Mouse (Mus musculus): ENCODE measurements at regions not wholly inside any gene's neighbourhood (a gene's known extent, or its start where the extent isn't known, plus 50 kb on each side); places are given as distances from the start of the nearest gene placed in this dataset.

- no peaks in the 10 kb centered on the region for H3K36me3 ChIP-seq (replicated peaks)
- 87% methylated on average over 3 of the region's 3 CpGs for WGBS
Measured at GRCm38 (mm10) chr13:32530926-32531512, 192.5 kb upstream of the Gmds start.

GRCm38 (mm10) chr13:32518611-32519344, 180.2 kb upstream of the Gmds start:
- Histone ChIP-seq H3K4me1 (peaks cover 4% of the 10 kb centered on the region; the same call in 1 of the 2 replicates), H3K36me3 (replicated peaks) (no peaks in the 10 kb centered on the region), H3K9me3 (no peaks in the 10 kb centered on the region), H3K27me3 (ENCODE audit: poor library complexity, severe bottlenecking) (no peaks in the 10 kb centered on the region), H3K4me3 (no peak overlapping the region), H3K27ac (no peak overlapping the region)
- DNase-seq (ENCODE audit: extremely low spot score, low spot score) = no peak
- WGBS = 81% methylated on average over 16 of the region's 16 CpGs

More at GRCm38 (mm10) chr13:32530926-32531512, 192.5 kb upstream of the Gmds start:
- no peak for DNase-seq (ENCODE audit: extremely low spot score, low spot score)
- Histone ChIP-seq H3K27me3 (ENCODE audit: poor library complexity, severe bottlenecking) (no peaks in the 10 kb centered on the region), H3K9me3 (no peaks in the 10 kb centered on the region), H3K27ac (no peak overlapping the region), H3K4me1 (no peaks in the 10 kb centered on the region; the same call in 1 of the 2 replicates), H3K4me3 (no peak overlapping the region)

- Histone ChIP-seq H3K4me1 (peaks cover 4% of the 10 kb centered on the region; the same call in 1 of the 2 replicates), H3K27me3 (ENCODE audit: poor library complexity, severe bottlenecking) (no peaks in the 10 kb centered on the region), H3K27ac (no peak overlapping the region), H3K9me3 (no peaks in the 10 kb centered on the region), H3K4me3 (no peak overlapping the region), H3K36me3 (replicated peaks) (no peaks in the 10 kb centered on the region)
- WGBS = 87% methylated on average over 8 of the region's 8 CpGs
- DNase-seq (ENCODE audit: extremely low spot score, low spot score) = no peak
Measured at GRCm38 (mm10) chr13:32517514-32517913, 179.0 kb upstream of the Gmds start.

DNA sequence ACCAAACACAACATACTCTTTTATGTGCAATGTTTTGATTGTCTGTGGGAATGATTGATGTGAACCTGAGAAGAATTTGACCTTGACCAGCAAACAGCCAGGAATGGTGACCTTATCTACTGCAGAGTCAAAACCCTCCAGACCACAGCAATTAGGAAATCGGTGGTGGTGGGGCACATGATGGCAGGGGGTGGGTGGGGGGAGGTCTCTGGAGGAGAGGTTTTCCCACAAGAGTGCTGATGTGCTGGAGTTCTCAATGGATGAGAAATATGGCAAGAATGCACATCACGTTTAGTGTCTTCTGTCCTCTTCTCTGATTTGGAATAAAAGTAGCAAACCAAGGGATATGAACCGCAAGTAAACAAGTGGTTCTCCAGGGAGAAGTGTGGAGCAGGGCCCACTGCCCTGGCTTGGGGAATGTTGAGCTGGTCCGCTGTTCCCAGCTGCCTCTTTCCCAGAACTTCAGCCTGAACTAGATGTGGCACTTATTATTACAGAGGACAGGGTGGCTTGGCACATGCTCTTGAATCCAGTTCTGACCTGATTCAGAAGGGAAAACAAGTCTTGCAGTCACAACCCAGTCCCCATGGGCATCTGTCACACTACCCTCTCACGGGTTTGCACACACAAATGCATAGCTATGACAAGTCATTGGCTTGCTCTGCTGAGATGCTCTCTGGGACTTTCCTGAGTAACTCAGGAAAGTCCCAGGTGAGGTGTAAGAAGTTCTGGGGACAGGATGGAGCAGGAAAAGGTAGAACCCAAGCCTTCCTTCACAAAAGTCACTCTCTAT, 170.9 kb upstream of the Gmds start:
- H3K9me3 ChIP-seq = no peaks in the 10 kb centered on the region
- H3K27ac ChIP-seq = no peak overlapping the region
- H3K27me3 ChIP-seq (ENCODE audit: poor library complexity, severe bottlenecking) = no peaks in the 10 kb centered on the region
- H3K4me1 ChIP-seq = peaks cover 7% of the 10 kb centered on the region; the same call in 1 of the 2 replicates
- 77% methylated on average over 5 of the region's 5 CpGs for WGBS
- H3K4me3 ChIP-seq = no peak overlapping the region
- no peaks in the 10 kb centered on the region for H3K36me3 ChIP-seq (replicated peaks)
- no peak for DNase-seq (ENCODE audit: extremely low spot score, low spot score)

DNA sequence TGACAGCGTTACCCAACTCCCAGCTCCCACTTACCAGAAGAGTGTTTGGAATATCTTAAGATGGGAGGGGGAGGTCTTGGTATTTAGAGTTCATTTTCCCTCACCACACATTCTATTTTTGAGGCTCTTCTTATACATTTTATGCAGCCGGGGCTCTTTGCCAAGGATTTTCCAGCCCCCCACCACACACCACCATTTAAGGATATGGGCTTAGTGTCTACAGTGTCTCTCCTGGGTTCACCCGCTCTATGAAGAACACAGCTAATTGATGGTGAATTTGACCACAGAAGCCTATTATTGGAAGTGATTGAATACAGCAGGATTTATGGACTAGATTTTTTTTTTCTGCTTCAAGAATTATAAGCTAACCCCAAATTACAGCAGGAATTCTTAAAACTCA, 169.9 kb upstream of the Gmds start:
- no peak overlapping the region for H3K27ac ChIP-seq
- no peaks in the 10 kb centered on the region for H3K27me3 ChIP-seq (ENCODE audit: poor library complexity, severe bottlenecking)
- whole genome bisulfite sequencing = 90% methylated on average over 3 of the region's 3 CpGs
- no peaks in the 10 kb centered on the region for H3K36me3 ChIP-seq (replicated peaks)
- H3K4me1 ChIP-seq = peaks cover 7% of the 10 kb centered on the region; the same call in 1 of the 2 replicates
- no peaks in the 10 kb centered on the region for H3K9me3 ChIP-seq
- no peak for DNase-seq (ENCODE audit: extremely low spot score, low spot score)
- H3K4me3 ChIP-seq = no peak overlapping the region

DNA sequence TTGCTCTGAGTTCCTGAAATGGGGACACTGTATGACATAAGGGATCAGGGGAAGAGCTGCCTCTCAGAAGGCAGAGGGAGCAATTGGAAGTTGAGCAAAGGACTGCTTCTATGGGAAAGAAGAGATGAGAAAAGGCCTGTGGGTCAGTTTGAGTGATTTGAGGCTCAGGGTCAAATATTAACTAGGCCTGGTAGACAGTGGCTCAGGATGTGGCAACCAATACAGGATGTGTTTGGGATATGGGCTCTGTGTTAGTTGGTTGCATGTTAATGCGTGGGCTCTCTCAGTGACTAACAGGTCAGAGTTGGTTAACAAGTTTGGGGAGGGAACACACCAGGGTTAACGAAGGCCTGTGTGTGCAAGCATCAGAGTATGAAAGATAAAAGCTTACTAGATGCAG, 169.3 kb upstream of the Gmds start:
- Histone ChIP-seq H3K4me1 (peaks cover 7% of the 10 kb centered on the region; the same call in 1 of the 2 replicates), H3K27ac (no peak overlapping the region)
- DNase-seq (ENCODE audit: extremely low spot score, low spot score) = no peak

DNA sequence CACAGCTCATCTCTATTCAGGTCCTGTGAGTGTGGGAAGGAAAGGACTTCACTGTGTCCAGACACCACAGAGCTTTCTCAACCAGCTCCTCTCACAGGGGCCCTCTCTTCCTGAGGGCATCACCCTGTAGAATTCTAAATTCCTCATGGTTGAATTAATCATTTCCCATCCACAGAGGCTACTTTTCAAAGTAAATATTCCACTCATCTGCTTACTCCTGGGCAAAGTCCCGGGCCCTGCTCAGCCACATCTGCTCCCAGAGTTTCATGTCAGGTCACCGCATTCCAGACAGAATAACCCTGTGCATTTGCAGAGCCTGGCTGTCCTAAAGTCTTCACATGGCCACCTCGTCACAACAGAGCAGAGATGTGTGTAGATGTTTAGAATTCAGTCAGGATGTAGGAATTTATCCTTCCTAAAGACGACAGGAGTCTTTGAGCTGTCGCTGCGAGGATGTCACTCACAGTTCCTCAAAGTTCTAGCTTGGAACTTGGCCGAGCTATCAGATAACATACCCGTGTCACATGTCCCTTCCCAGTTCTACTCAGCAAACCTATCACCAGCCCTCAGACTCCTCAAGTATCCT, 159.8 kb upstream of the Gmds start:
- no peaks in the 10 kb centered on the region for H3K9me3 ChIP-seq
- peaks cover 8% of the 10 kb centered on the region; the same call in 1 of the 2 replicates for H3K4me1 ChIP-seq
- no peak overlapping the region for H3K4me3 ChIP-seq
- H3K36me3 ChIP-seq (replicated peaks) = no peaks in the 10 kb centered on the region
- WGBS = 76% methylated on average over 8 of the region's 8 CpGs
- H3K27ac ChIP-seq = no peak overlapping the region
- no peak for DNase-seq (ENCODE audit: extremely low spot score, low spot score)
- no peaks in the 10 kb centered on the region for H3K27me3 ChIP-seq (ENCODE audit: poor library complexity, severe bottlenecking)

More for the DNA sequence above, 169.3 kb upstream of the Gmds start:
- Histone ChIP-seq H3K9me3 (no peaks in the 10 kb centered on the region), H3K4me3 (no peak overlapping the region), H3K36me3 (replicated peaks) (no peaks in the 10 kb centered on the region), H3K27me3 (ENCODE audit: poor library complexity, severe bottlenecking) (no peaks in the 10 kb centered on the region)
- WGBS = 82% methylated on average over 2 of the region's 2 CpGs

DNA sequence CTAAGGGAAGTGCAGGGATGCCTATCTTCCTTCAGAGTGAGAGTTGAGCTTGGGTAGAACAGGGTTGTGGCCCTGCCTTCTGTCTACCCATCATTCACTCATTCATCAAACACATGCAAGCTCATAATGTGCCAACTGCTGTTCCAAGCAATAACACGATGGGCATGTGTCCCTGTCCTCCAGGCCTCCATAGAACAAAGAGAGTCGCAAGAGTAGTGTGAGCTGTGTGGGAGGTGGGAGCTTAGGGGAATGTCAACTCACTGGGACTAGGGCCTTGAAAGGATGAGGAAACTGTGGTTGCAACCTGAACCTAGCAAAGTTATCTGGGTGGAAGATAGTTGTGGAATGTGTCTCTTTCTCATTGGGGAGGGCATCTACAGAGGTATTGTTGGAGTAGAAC, 157.7 kb upstream of the Gmds start:
- 91% methylated on average over 2 of the region's 2 CpGs for WGBS
- peaks cover 8% of the 10 kb centered on the region; the same call in 1 of the 2 replicates for H3K4me1 ChIP-seq
- no peak overlapping the region for H3K27ac ChIP-seq
- no peak for DNase-seq (ENCODE audit: extremely low spot score, low spot score)
- H3K4me3 ChIP-seq = no peak overlapping the region
- H3K27me3 ChIP-seq (ENCODE audit: poor library complexity, severe bottlenecking) = no peaks in the 10 kb centered on the region
- H3K36me3 ChIP-seq (replicated peaks) = no peaks in the 10 kb centered on the region
- H3K9me3 ChIP-seq = no peaks in the 10 kb centered on the region

GRCm38 (mm10) chr13:32495063-32495462, 156.5 kb upstream of the Gmds start:
- H3K27me3 ChIP-seq (ENCODE audit: poor library complexity, severe bottlenecking) = no peaks in the 10 kb centered on the region
- peaks cover 8% of the 10 kb centered on the region; the same call in 1 of the 2 replicates for H3K4me1 ChIP-seq
- H3K36me3 ChIP-seq (replicated peaks) = no peaks in the 10 kb centered on the region
- no peak for DNase-seq (ENCODE audit: extremely low spot score, low spot score)
- H3K27ac ChIP-seq = no peak overlapping the region
- no peak overlapping the region for H3K4me3 ChIP-seq
- 64% methylated on average over 6 of the region's 6 CpGs for WGBS
- H3K9me3 ChIP-seq = no peaks in the 10 kb centered on the region

- Histone ChIP-seq H3K27me3 (ENCODE audit: poor library complexity, severe bottlenecking) (no peaks in the 10 kb centered on the region), H3K4me3 (no peak overlapping the region), H3K27ac (no peak overlapping the region), H3K36me3 (replicated peaks) (no peaks in the 10 kb centered on the region), H3K9me3 (no peaks in the 10 kb centered on the region), H3K4me1 (peaks cover 8% of the 10 kb centered on the region; the same call in 1 of the 2 replicates)
- WGBS = 64% methylated on average over 7 of the region's 7 CpGs
- DNase-seq (ENCODE audit: extremely low spot score, low spot score) = no peak
Measured at GRCm38 (mm10) chr13:32493806-32494205, 155.3 kb upstream of the Gmds start.

DNA sequence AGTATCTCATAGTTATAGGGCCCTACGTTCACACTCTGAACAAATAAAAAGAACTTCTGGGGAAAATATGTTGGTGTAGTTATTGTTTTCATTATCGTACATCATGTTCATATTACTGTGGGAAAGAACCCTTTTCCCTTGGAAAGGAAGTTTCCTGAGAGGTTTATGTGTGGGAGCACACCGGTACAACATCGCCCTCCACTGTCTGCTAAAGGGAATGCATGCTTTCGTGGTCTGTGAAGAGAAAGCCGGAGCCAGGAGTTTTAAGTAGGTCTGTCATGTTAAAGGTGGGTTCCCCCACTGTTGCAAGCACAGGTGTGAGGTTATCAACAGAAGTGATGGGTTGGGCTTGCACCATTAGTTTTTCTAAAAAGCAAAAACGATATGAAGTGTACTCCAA, 154.8 kb upstream of the Gmds start:
- Histone ChIP-seq H3K27me3 (ENCODE audit: poor library complexity, severe bottlenecking) (no peaks in the 10 kb centered on the region), H3K36me3 (replicated peaks) (no peaks in the 10 kb centered on the region), H3K9me3 (no peaks in the 10 kb centered on the region), H3K4me1 (peaks cover 8% of the 10 kb centered on the region; the same call in 1 of the 2 replicates), H3K4me3 (no peak overlapping the region), H3K27ac (no peak overlapping the region)
- peak; percentile 53 for DNase-seq (ENCODE audit: extremely low spot score, low spot score)
- WGBS = 31% methylated on average over 7 of the region's 7 CpGs

DNA sequence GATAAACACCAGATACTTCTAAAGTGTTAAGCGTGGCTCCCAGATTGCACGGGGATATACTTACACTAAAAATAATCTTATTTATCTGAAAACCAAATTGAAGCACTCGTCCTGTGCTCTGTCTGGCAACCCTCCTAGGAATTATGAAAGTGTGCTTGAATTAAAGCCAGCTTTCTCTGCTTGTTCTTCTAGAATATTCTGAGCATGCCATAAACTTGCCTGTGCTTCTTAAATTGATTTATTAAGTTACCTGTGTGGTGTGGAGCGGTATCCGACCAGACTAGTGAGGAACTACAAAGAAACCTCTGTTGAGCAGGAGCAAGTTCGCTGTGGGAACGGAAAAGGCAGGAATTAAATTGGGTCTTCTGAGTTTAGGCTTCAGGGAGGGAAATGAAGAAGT, 154.0 kb upstream of the Gmds start:
- no peaks in the 10 kb centered on the region for H3K9me3 ChIP-seq
- no peak for DNase-seq (ENCODE audit: extremely low spot score, low spot score)
- H3K27ac ChIP-seq = no peak overlapping the region
- H3K4me3 ChIP-seq = no peak overlapping the region
- WGBS = 82% methylated on average over 7 of the region's 7 CpGs
- no peaks in the 10 kb centered on the region for H3K27me3 ChIP-seq (ENCODE audit: poor library complexity, severe bottlenecking)
- H3K36me3 ChIP-seq (replicated peaks) = no peaks in the 10 kb centered on the region
- peaks cover 5% of the 10 kb centered on the region; the same call in 1 of the 2 replicates for H3K4me1 ChIP-seq
